Mouse (Mus musculus) layer of hippocampus, adult 8-10 months (tissue): Measurements from ENCODE around the gene Col13a1. TPM values are rescaled to one million over a fixed set of nuclear protein-coding genes. Genes with fewer than 3 reads are reported as not detected.

Experiments
- DNase-seq, 2 experiments: peaks; one replicate each; pipeline ENCODE4 v3.0.0; 2022; ENCODE audit warnings: low spot score in 2 of 2
- total RNA-seq, 4 experiments: library from RNA; stranded (reverse); gene quantifications; 2 replicates each; pipeline ENCODE4 v1.2.4; 2022

The Col13a1 gene
- 1 to 10 TPM; 1.3 to 2.1 (median 1.7) TPM for total RNA-seq

DNA sequence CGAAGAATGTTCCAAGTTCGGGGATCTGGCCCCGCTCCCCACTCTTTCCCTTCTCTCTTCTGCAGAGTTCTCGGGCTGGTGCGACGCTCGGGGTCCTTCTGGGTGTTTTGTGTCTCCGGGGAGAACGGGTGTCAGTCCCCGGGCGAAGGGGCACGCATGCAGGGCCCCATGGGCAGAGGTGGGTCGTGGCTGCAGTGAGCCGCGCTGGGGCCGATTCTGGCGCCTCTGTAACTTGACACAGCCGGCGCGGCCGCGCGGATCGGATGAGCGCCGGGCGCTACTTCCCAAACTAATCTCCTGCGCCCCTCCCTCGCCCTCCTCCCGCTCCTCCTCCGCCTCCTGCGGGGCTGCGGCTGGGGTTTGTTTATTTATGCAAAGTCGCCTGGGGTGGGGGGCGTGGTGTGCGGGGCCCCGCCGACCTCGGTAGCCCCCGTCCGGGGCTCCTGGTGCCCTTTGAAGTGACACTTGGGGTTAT, at the start of gene Col13a1:
TSS of gene Col13a1 (minus strand) at position 243 of the 475 bp plus-strand sequence.
- DNase-seq, result no peak

DNA sequence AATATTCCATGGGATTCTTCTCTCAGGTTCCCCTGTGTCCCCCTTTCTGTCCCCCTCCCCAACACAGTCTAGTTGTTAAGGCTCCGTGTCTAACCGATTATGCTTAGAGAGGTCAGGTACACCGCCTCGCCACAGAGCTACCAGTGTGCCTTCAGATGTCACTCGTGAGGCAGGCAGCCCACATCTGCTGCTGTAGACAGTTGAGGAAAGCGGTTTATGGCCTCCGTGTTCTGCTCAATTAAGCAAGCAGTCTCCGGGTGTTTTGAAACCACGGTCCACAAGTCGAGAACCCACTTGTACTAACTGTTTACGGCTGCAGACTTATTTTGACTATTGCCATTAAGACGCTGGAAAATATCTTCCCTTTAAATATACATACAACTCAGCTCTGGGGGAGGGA, 48.8 kb upstream of the Col13a1 start:
- DNase-seq, result no peak

DNA sequence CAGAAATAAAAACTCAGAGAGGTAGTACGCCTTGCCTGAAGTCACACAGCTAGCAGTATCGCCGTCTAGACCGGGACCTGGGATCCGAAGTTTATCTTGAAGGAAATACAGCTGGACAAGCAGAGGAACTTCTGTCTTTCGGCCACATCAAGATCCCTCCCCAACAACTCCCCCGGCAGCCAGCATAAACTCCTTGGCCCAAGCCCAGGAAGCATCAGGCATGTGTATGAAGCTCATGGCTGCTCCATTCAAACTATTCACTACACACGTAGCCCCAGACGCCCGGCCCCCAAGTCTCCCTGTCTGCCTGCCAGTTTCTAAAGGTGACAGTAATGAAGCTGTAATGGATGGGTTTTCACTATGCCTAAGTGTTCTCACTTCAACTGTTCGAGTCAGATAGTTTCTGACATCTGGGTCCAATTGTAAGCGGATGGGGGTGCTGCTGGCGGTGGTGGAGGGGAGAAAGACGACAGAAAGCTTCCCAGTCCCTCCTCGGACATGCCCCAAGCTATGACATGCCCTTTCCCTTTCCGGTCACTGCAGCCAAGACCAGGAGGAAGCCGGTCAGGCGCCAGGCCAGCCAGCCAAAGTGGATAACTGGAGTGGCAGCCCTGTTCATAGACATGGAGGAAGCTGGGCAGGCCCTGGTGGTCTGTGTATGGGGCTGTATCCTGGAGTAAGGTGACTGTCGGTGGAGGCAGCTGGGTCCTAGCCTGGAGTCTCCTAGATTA, 45.1 kb upstream of the Col13a1 start:
- DNase-seq, result no peak

GRCm38 (mm10) chr10:62020068-62020620, 41.2 kb upstream of the Col13a1 start:
- no peak for DNase-seq

GRCm38 (mm10) chr10:62019386-62020067, 40.6 kb upstream of the Col13a1 start:
- DNase-seq, result no peak

DNA sequence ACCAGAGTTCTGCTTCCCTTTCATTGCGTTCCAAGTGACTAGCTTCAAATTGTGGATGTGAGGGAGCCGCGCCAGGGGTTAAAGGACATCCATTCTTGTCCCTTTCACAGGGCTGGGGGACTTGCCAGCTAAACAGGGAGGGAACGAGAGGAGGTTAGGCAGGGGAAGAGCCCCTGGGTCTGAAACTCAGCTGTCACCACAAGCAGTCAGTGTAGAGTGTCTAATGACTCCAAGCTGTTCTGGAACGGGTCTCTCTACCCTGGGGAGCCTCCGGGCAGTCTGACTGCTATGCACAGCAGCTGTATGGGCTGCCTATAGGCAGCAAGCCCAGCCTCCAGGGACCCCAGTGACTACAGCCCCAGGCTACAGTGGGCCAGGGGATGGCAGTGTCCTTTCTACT, 38.0 kb upstream of the Col13a1 start:
- DNase-seq, result no peak

GRCm38 (mm10) chr10:62013190-62013589, 34.3 kb upstream of the Col13a1 start:
- DNase-seq, result no peak

- no peak for DNase-seq
These were observed 33.5 kb upstream of the Col13a1 start for GRCm38 (mm10) chr10:62012371-62012770.

DNA sequence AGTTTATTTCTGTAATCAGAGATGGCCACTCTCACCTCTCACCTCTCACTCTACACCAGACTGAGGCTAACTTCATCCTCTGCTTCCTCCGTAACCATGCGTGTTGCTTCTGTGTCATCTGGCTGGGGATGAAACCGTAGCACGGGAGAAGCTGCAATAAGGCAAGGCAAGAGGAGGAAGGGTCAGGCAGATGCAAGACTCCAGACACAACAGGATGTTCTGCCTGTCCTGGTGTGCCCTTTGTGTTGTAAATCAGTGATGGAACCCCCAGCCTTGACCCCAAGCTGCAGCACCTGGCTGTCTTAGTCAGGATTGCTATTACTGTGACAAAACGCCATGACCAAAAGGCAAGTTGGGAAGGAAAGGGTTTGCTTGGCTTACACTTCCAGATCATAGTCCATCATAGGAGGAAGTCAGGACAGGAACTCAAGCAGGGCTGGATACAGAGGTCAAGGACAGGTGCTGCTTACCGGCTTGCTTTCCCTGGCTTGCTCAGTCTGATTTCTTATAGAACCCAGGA, 31.1 kb upstream of the Col13a1 start:
- DNase-seq, result no peak

GRCm38 (mm10) chr10:62007958-62008357, 29.1 kb upstream of the Col13a1 start:
- DNase-seq, result no peak

DNA sequence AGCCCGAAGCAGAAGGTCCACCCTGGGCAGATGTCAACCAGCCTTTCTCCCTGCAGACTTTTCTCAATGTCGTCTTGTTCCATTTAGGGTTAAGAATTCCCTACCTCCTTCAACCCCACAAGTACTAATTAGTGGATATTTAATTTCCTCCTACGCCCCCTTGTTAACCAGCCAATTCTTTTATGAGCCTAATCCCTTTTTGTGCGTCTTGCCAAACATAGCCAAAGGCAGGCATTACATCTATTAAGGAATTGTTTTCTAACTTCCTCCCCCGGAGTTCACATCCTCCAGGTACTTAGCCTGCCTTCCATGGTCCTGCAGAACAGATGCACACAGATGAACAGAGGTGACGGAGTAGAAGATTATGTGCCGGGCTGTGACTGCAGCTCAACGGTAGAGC, 27.5 kb upstream of the Col13a1 start:
- no peak for DNase-seq

DNA sequence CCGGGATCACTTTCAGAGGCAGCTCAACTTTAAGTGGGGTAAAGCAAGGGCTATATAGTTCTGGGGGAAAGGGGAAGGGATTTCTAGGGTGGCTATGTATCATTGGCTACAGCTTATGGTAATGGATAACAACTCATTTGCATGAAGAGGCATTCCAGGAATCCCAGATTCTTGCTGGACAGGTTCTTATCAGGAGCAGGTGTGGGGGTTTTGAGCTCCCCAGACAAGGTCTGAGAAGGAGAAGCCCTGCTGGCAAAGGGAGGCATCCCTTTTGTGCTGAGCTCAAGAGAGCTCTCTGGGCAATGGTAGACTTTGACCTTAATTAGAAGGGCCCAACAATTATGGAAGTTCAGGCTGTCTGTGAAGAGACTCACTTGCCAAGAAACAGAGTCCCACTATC, 21.3 kb upstream of the Col13a1 start:
- DNase-seq, result no peak

DNA sequence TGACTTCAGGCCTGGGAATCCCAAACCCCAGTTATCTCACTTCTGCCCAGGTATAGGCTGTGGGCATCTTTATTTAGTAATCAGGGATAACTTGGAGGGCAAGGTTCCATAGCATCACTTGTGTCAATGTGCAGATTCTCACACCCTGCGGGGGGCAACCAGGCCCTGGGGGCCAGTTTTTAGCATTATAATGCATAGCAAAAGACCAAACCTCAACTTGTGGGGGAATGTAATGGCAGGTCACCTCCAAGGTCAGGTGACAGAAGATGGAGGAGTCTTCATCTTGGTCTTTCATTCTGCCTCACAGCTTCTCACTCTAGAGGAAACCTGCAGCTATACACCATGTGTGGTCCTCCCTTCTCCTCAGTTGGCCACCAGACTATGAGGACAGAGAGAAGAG, 20.9 kb upstream of the Col13a1 start:
- no peak for DNase-seq

GRCm38 (mm10) chr10:61991481-61992424, 12.8 kb upstream of the Col13a1 start:
- no peak for DNase-seq

- peak; percentile 66 to 89 for DNase-seq
These were observed 1.5 kb upstream of the Col13a1 start for GRCm38 (mm10) chr10:61980424-61980823.

DNA sequence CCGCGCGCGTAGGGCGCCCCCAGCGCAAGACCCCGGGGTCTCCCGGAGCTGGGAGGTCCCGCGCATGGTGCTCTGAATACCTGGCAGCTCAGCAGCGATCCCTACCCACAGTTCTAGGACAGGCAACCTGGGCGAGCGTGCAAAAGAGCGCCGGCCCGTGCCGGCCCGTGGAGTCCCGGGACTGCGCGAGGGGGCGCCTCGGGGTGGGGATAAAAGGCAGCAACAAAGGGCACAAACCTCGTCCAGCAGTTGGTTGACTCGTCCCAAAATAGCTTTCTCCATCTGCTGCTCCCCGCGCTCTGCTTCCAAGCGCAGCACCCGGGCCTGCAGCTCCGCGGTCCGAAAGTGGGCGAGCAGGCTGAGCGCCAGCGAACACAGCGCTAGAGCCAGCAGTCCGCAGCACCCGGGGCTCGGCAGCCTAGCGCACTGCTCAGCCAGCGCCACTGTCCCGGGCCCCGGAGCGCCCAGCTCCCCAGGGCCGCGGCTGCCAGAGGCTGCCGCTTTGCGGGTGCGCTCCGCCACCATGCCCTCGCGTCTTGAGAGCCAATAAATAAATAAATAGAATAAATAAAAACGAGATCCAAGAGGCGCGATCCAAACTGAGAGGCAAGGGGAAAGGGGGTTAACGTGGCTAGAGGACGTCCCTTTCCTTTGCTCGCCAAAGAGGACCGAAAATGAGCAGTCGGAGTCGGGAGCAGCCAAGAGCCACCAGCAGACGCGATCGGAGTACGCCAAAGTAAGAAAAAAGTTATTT, 619 bp downstream of the Col13a1 start:
- peak; percentile 8 to 24 for DNase-seq

DNA sequence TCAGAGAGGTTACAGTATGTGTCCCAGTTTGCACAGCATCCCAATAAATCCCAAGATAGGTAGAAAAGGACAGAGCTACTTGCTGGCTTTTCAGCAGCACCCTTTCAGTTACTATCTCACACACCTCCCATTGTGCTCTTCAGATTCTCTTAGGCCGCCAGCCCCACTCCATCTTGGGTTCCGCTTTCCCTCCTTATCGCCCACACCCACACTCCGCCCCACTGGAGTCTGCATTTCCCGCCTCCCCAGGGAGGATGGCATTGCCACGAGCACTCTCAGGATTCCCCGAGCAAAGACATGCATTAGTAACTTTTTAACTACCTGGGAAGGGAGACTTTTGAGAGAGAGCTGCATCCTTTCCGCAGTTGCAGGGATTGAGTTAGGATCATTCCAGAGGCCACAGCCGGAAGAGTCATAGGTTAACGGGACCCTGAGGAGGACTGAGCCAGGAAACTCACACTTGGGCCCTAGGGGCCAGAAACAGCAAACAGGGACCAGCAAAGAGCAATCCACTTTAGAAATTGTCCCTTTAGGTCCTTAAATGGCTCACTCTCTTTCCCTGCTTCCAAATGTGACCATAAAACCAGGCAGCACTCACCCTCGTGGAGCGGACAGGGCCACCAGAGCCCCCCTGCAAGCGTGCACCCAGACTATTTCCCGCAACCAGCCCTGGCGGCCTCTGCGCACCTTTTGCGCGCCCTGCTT, 1.4 kb downstream of the Col13a1 start:
- no peak for DNase-seq

DNA sequence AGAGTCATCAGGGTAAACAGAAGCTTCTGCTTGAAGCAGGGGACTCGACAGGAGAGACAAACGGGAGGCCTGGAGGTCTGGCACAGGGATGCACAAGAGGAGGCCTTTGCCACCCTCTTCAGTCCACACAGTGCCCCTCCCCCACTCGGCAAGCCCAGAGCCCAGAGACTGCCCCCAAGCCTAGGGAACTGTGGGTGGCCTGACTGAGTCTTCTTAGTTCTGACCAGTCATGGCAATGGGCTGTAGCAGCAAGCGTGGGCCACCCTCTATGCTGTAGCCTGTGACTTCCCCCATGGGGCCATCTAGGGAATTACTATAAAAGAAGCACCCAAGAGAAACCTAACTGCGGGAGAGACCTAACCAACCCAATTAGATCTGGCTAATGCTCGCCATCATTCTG, 1.9 kb downstream of the Col13a1 start:
- no peak for DNase-seq

- DNase-seq, result no peak
These were observed 4.3 kb downstream of the Col13a1 start for GRCm38 (mm10) chr10:61974581-61974980.

DNA sequence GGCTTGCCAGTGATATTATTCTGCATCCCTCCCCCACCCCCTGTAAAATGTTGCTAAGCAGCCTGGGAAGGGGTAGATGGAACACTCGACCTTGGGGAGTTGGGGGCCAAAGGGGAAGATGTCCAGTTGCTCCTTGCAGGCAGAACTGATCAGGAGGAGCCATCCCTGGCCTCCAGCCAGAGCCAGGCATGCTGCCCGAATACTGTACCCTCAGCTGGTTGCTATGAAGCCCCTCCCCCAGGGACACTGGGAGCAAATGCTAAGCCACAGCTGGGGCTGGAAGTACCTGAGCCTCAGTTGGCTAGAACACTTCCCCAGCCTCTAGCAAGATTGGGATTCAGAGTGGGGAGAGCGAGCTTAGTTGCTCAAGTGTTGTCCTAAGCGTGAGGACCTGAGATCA, 6.9 kb downstream of the Col13a1 start:
- DNase-seq, result no peak
